Mouse (Mus musculus): ENCODE measurements around the gene Gm13871. TPM values are rescaled to one million over a fixed set of nuclear protein-coding genes. Genes with fewer than 3 reads are reported as not detected.
"Not testable (repeated sequence)": the region's sequence is repeated elsewhere in the genome, so short reads cannot be mapped to it uniquely, and the experiment has no call there.

Gene Gm13871
- polyA plus RNA-seq (2012; ENCODE audit: insufficient read depth, low replicate concordance), result not detected in 2 replicates

GRCm38 (mm10) chr4:73905853-73906252, at the start of gene Gm13871:
Gene Gm13871 (minus strand): TSS chr4:73905953.
- not testable (repeated sequence) for H3K4me1 ChIP-seq; H3K9me3 ChIP-seq; H3K4me3 ChIP-seq (replicated peaks); H3K27me3 ChIP-seq (replicated peaks); H3K36me3 ChIP-seq (replicated peaks; ENCODE audit: low read length)

GRCm38 (mm10) chr4:73950375-73950896, 44.7 kb upstream of the Gm13871 start, which contains the start of gene 2310002L09Rik:
Gene 2310002L09Rik (minus strand): TSS chr4:73950846.
- Histone ChIP-seq H3K4me3 (replicated peaks) (no peak within 1 kb of the TSS), H3K9me3 (no peaks in the 10 kb centered on the region), H3K27me3 (replicated peaks) (no peaks in the 10 kb centered on the region), H3K4me1 (no peaks in the 10 kb centered on the region), H3K36me3 (replicated peaks; ENCODE audit: low read length) (no peaks in the 10 kb centered on the region)
- no peak for TF ChIP-seq FLI1 (IDR thresholded peaks at IDR 0.05; ENCODE audit: low read length)
- TF ChIP-seq GATA1 (IDR thresholded peaks at IDR 0.05; ENCODE audit: borderline replicate concordance, low read length), result no peak

GRCm38 (mm10) chr4:73920660-73921059, 14.9 kb upstream of the Gm13871 start, which contains the start of gene Gm11756:
Gene Gm11756 (minus strand): TSS chr4:73920760.
- H3K27me3 ChIP-seq (replicated peaks); H3K4me3 ChIP-seq (replicated peaks); H3K4me1 ChIP-seq; H3K36me3 ChIP-seq (replicated peaks; ENCODE audit: low read length); H3K9me3 ChIP-seq: not testable (repeated sequence)

GRCm38 (mm10) chr4:73891012-73891411, 14.7 kb downstream of the Gm13871 start, which contains the start of gene Gm11757:
Gene Gm11757 (minus strand): TSS chr4:73891112.
- not testable (repeated sequence) for H3K9me3 ChIP-seq, H3K4me1 ChIP-seq

GRCm38 (mm10) chr4:73876166-73876565, 29.6 kb downstream of the Gm13871 start, which contains the start of gene Gm11758:
Gene Gm11758 (minus strand): TSS chr4:73876266.
- not testable (repeated sequence) for H3K4me1 ChIP-seq; H3K4me3 ChIP-seq (replicated peaks); H3K36me3 ChIP-seq (replicated peaks; ENCODE audit: low read length); H3K9me3 ChIP-seq; H3K27me3 ChIP-seq (replicated peaks)

More at GRCm38 (mm10) chr4:73891012-73891411, 14.7 kb downstream of the Gm13871 start, which contains the start of gene Gm11757:
- not testable (repeated sequence) for H3K4me3 ChIP-seq (replicated peaks); H3K36me3 ChIP-seq (replicated peaks; ENCODE audit: low read length); H3K27me3 ChIP-seq (replicated peaks)

Other genes with a start within 250 kb of the Gm13871 start
- 0.87 TPM in 1 of 2 replicates, not detected in the other for gene Gm11239, start 237.6 kb downstream of the Gm13871 start, polyA plus RNA-seq (2012; ENCODE audit: insufficient read depth, low replicate concordance)
- gene Gm428, start 222.4 kb downstream of the Gm13871 start, polyA plus RNA-seq (2012; ENCODE audit: insufficient read depth, low replicate concordance), result not detected in 2 replicates
- not detected in 2 replicates for gene Rasef, start 115.0 kb downstream of the Gm13871 start, polyA plus RNA-seq (2012; ENCODE audit: insufficient read depth, low replicate concordance)
- not detected in 2 replicates for gene Gm11758, start 29.7 kb downstream of the Gm13871 start, polyA plus RNA-seq (2012; ENCODE audit: insufficient read depth, low replicate concordance)
- gene Gm11757, start 14.8 kb downstream of the Gm13871 start, polyA plus RNA-seq (2012; ENCODE audit: insufficient read depth, low replicate concordance), result not detected in 2 replicates
- not detected in 2 replicates for gene Gm11756, start 14.8 kb upstream of the Gm13871 start, polyA plus RNA-seq (2012; ENCODE audit: insufficient read depth, low replicate concordance)
- not detected in 2 replicates for gene 2310002L09Rik, start 44.9 kb upstream of the Gm13871 start, polyA plus RNA-seq (2012; ENCODE audit: insufficient read depth, low replicate concordance)
- gene Frmd3, start 107.5 kb upstream of the Gm13871 start, polyA plus RNA-seq (2012; ENCODE audit: insufficient read depth, low replicate concordance), result not detected in 2 replicates